Mouse (Mus musculus) heart, embryonic 16.5 days (tissue): ENCODE data around the gene Rag1. TPM values are rescaled to one million over a fixed set of nuclear protein-coding genes. Genes with fewer than 3 reads are reported as not detected.

Experiments used
- ATAC-seq: fragments of 200-750 bp; cut with Nextera tagmentation; replicated peaks from 2 replicates; pipeline ENCODE4 v1.8.0; 2017; ENCODE audit warnings: moderate number of reproducible peaks; ENCODE audit not compliant: insufficient read depth, low FRiP score; ENCODE audit errors: extremely low read depth
- H3K27ac ChIP-seq: fragments of 300-500 bp; sonication (generic); 2 replicates; pipeline ENCODE4 v1.5.1; 2014; ENCODE audit warnings: mild to moderate bottlenecking, low read length, control low read depth, moderate library complexity
- H3K27me3 ChIP-seq: fragments of 300-500 bp; sonication (generic); 2 replicates; pipeline ENCODE4 v1.6.1; 2014; ENCODE audit warnings: low read length, mixed read lengths; ENCODE audit not compliant: control insufficient read depth, insufficient read depth
- H3K36me3 ChIP-seq: fragments of 300-500 bp; sonication (generic); 2 replicates; pipeline ENCODE4 v1.6.1; 2014; ENCODE audit not compliant: control insufficient read depth, insufficient read depth
- H3K4me1 ChIP-seq: fragments of 300-500 bp; sonication (generic); 2 replicates; pipeline ENCODE4 v1.6.1; 2014; ENCODE audit warnings: low read length, mixed read lengths; ENCODE audit not compliant: control insufficient read depth, insufficient read depth
- H3K4me2 ChIP-seq: fragments of 300-500 bp; sonication (generic); 2 replicates; pipeline ENCODE4 v1.6.1; 2014; ENCODE audit warnings: low read depth, mild to moderate bottlenecking, control low read depth, low read length
- H3K4me3 ChIP-seq: fragments of 300-500 bp; sonication (generic); 2 replicates; pipeline ENCODE4 v1.5.1; 2014; ENCODE audit warnings: mild to moderate bottlenecking, control low read depth, low read length
- H3K9ac ChIP-seq: fragments of 300-500 bp; sonication (generic); 2 replicates; pipeline ENCODE4 v1.6.1; 2014; ENCODE audit warnings: low read length, control low read depth
- H3K9me3 ChIP-seq: fragments of 300-500 bp; sonication (generic); replicated peaks from 2 replicates; pipeline ENCODE4 v1.6.1; 2016; ENCODE audit warnings: low read length; ENCODE audit not compliant: control insufficient read depth
- WGBS: fragments of 180-500 bp; shearing (Covaris S2); extraction: QIAGEN DNeasy Blood & Tissue Kit; methylation state at CpG from one replicate; pipeline ENCODE4 v1.1.7; 2014; 5-methylcytosine and 5-hydroxymethylcytosine counted together
- polyA plus RNA-seq: library from polyadenylated mRNA; unstranded; fragments of >200 nt; fragmentation: Nextera tagmentation; extraction: Ambion mirVana; gene quantifications from 2 replicates; pipeline ENCODE4 v1.2.1, GENCODE M21; 2015

Gene Rag1
- 6.4 and 15.8 TPM in 2 replicates for polyA plus RNA-seq

GRCm38 (mm10) chr2:101649114-101649671, at the start of gene Rag1, which contains the start of gene B230118H07Rik:
TSS of gene Rag1 (minus strand) at chr2:101649501.
TSS of gene B230118H07Rik (minus strand) at chr2:101649532.
- 27% methylated on average over 8 of the region's 8 CpGs for WGBS
- no peak within 1 kb of the TSS for H3K4me2 ChIP-seq
- ATAC-seq, result peak; percentile 64; the same call in 1 of the 2 replicates

GRCm38 (mm10) chr2:101695584-101695983, 46.3 kb upstream of the Rag1 start:
- Histone ChIP-seq H3K4me2 (no peak overlapping the region), H3K4me3 (no peak overlapping the region), H3K27ac (no peak overlapping the region), H3K9me3 (no peaks in the 10 kb centered on the region), H3K27me3 (no peaks in the 10 kb centered on the region), H3K36me3 (peaks cover 44% of the 10 kb centered on the region), H3K9ac (no peak overlapping the region), H3K4me1 (no peaks in the 10 kb centered on the region)
- no peak for ATAC-seq
- 90% methylated on average over 7 of the region's 7 CpGs for WGBS

More at GRCm38 (mm10) chr2:101649114-101649671, at the start of gene Rag1, which contains the start of gene B230118H07Rik:
- Histone ChIP-seq H3K4me1 (peaks cover 5% of the 10 kb centered on the region; the same call in 1 of the 2 replicates), H3K36me3 (no peaks in the 10 kb centered on the region), H3K27me3 (no peaks in the 10 kb centered on the region), H3K9me3 (no peaks in the 10 kb centered on the region), H3K4me3 (peak within 1 kb of the TSS; percentile 39), H3K9ac (peak within 1 kb of the TSS; percentile 27; the same call in 1 of the 2 replicates), H3K27ac (no peak within 1 kb of the TSS)

- WGBS, result 50% methylated on average over 5 of the region's 5 CpGs
- Histone ChIP-seq H3K9me3 (no peaks in the 10 kb centered on the region), H3K27ac (no peak overlapping the region), H3K36me3 (peaks cover 46% of the 10 kb centered on the region), H3K9ac (no peak overlapping the region), H3K4me1 (no peaks in the 10 kb centered on the region), H3K27me3 (no peaks in the 10 kb centered on the region), H3K4me2 (no peak overlapping the region), H3K4me3 (no peak overlapping the region)
- ATAC-seq, result no peak
Observed at GRCm38 (mm10) chr2:101693577-101694215, 44.4 kb upstream of the Rag1 start.

- Histone ChIP-seq H3K9me3 (no peaks in the 10 kb centered on the region), H3K27ac (no peak overlapping the region), H3K4me1 (no peaks in the 10 kb centered on the region), H3K4me3 (no peak overlapping the region), H3K36me3 (peaks cover 46% of the 10 kb centered on the region), H3K27me3 (no peaks in the 10 kb centered on the region), H3K9ac (no peak overlapping the region), H3K4me2 (no peak overlapping the region)
- no peak for ATAC-seq
- 46% methylated on average over 4 of the region's 4 CpGs for WGBS
Observed at GRCm38 (mm10) chr2:101693043-101693442, 43.7 kb upstream of the Rag1 start.

- 88% methylated on average over 9 of the region's 9 CpGs for WGBS
- Histone ChIP-seq H3K4me3 (no peak overlapping the region), H3K9me3 (no peaks in the 10 kb centered on the region), H3K4me2 (no peak overlapping the region), H3K27me3 (no peaks in the 10 kb centered on the region), H3K36me3 (peaks cover 39% of the 10 kb centered on the region), H3K9ac (no peak overlapping the region), H3K4me1 (no peaks in the 10 kb centered on the region), H3K27ac (no peak overlapping the region)
- ATAC-seq, result no peak
Observed at GRCm38 (mm10) chr2:101690252-101690827, 41.0 kb upstream of the Rag1 start.

GRCm38 (mm10) chr2:101688011-101688410, 38.7 kb upstream of the Rag1 start:
- 91% methylated on average over 5 of the region's 5 CpGs for WGBS
- no peaks in the 10 kb centered on the region for H3K4me1 ChIP-seq
- peaks cover 39% of the 10 kb centered on the region for H3K36me3 ChIP-seq
- H3K27ac ChIP-seq, result no peak overlapping the region
- H3K4me2 ChIP-seq, result no peak overlapping the region
- H3K27me3 ChIP-seq, result no peaks in the 10 kb centered on the region
- H3K4me3 ChIP-seq, result no peak overlapping the region
- H3K9ac ChIP-seq, result no peak overlapping the region
- ATAC-seq, result no peak
- no peaks in the 10 kb centered on the region for H3K9me3 ChIP-seq

GRCm38 (mm10) chr2:101684421-101684820, 35.1 kb upstream of the Rag1 start:
- ATAC-seq, result no peak
- WGBS, result 85% methylated on average over 12 of the region's 12 CpGs

GRCm38 (mm10) chr2:101679164-101679784, 30.0 kb upstream of the Rag1 start:
- 8% methylated on average over 15 of the region's 15 CpGs for WGBS
- H3K9me3 ChIP-seq, result no peaks in the 10 kb centered on the region
- no peak overlapping the region; the same call in 1 of the 2 replicates for H3K27ac ChIP-seq
- peak overlapping the region; percentile 97 for H3K4me3 ChIP-seq
- no peaks in the 10 kb centered on the region for H3K27me3 ChIP-seq
- peaks cover 6% of the 10 kb centered on the region for H3K4me1 ChIP-seq
- peak overlapping the region; percentile 95 for H3K9ac ChIP-seq
- H3K36me3 ChIP-seq, result no peaks in the 10 kb centered on the region
- no peak for ATAC-seq
- H3K4me2 ChIP-seq, result peak overlapping the region; percentile 86

More at GRCm38 (mm10) chr2:101684421-101684820, 35.1 kb upstream of the Rag1 start:
- Histone ChIP-seq H3K27me3 (no peaks in the 10 kb centered on the region), H3K27ac (no peak overlapping the region), H3K4me1 (peaks cover 2% of the 10 kb centered on the region), H3K9me3 (no peaks in the 10 kb centered on the region), H3K4me3 (no peak overlapping the region), H3K4me2 (no peak overlapping the region), H3K9ac (no peak overlapping the region), H3K36me3 (peaks cover 20% of the 10 kb centered on the region)
